Mouse (Mus musculus) lung, postnatal 0 days (tissue): Measurements from ENCODE around the gene Grik3. TPM values are rescaled to one million over a fixed set of nuclear protein-coding genes. Genes with fewer than 3 reads are reported as not detected.

Source experiments
- ATAC-seq: fragments of 200-750 bp; cut with Nextera tagmentation; 2 replicates; pipeline ENCODE4 v1.8.0; 2017; ENCODE audit warnings: moderate library complexity
- DNase-seq: peaks from one replicate; pipeline ENCODE4 v3.0.0-alpha.2; 2016; ENCODE audit warnings: low spot score
- H3K27ac ChIP-seq: fragments of 300-500 bp; sonication (generic); 2 replicates; pipeline ENCODE4 v1.5.1; 2014; ENCODE audit warnings: antibody characterized with exemption, mild to moderate bottlenecking, low read length, mixed read lengths
- H3K27me3 ChIP-seq: fragments of 300-500 bp; sonication (generic); replicated peaks from 2 replicates; pipeline ENCODE4 v1.6.1; 2014; ENCODE audit warnings: low read length, mixed read lengths; ENCODE audit not compliant: insufficient read depth
- H3K36me3 ChIP-seq: fragments of 300-500 bp; sonication (generic); 2 replicates; pipeline ENCODE4 v1.6.1; 2014; ENCODE audit warnings: low read length, mixed read lengths; ENCODE audit not compliant: insufficient read depth
- H3K4me1 ChIP-seq: fragments of 300-500 bp; sonication (generic); 2 replicates; pipeline ENCODE4 v1.6.1; 2014; ENCODE audit warnings: antibody characterized with exemption, low read depth, low read length, mixed read lengths; ENCODE audit not compliant: insufficient read depth
- H3K4me2 ChIP-seq: fragments of 300-500 bp; sonication (generic); replicated peaks from 2 replicates; pipeline ENCODE4 v1.6.1; 2014; ENCODE audit warnings: low read depth, mild to moderate bottlenecking, low read length, moderate library complexity, mixed read lengths
- H3K4me3 ChIP-seq: fragments of 300-500 bp; sonication (generic); 2 replicates; pipeline ENCODE4 v1.5.1; 2014; ENCODE audit warnings: low read depth, low read length
- H3K9ac ChIP-seq: fragments of 300-500 bp; sonication (generic); replicated peaks from 2 replicates; pipeline ENCODE4 v1.6.1; 2014; ENCODE audit warnings: low read depth, mild to moderate bottlenecking
- H3K9me3 ChIP-seq: fragments of 300-500 bp; sonication (generic); 2 replicates; pipeline ENCODE4 v1.6.1; 2016; ENCODE audit warnings: low read length, mixed read lengths
- CTCF ChIP-seq: IDR thresholded peaks from 2 replicates; pipeline ENCODE4 v1.5.1; 2016; ENCODE audit warnings: antibody characterized with exemption, mild to moderate bottlenecking
- EP300 ChIP-seq: IDR thresholded peaks from 2 replicates; pipeline ENCODE4 v1.6.1; 2016; ENCODE audit warnings: antibody characterized with exemption, mild to moderate bottlenecking, control low read depth
- WGBS: fragments of 180-500 bp; shearing (Covaris S2); extraction: QIAGEN DNeasy Blood & Tissue Kit; methylation state at CpG from one replicate; pipeline ENCODE4 v1.1.7; 2014; 5-methylcytosine and 5-hydroxymethylcytosine counted together
- polyA plus RNA-seq: library from polyadenylated mRNA; unstranded; fragments of >200 nt; fragmentation: Nextera tagmentation; extraction: Ambion mirVana; gene quantifications from 2 replicates; pipeline ENCODE4 v1.2.1, GENCODE M21; 2015

Grik3 gene
- polyA plus RNA-seq, 1 experiment from 2014 or later, result not detected

DNA sequence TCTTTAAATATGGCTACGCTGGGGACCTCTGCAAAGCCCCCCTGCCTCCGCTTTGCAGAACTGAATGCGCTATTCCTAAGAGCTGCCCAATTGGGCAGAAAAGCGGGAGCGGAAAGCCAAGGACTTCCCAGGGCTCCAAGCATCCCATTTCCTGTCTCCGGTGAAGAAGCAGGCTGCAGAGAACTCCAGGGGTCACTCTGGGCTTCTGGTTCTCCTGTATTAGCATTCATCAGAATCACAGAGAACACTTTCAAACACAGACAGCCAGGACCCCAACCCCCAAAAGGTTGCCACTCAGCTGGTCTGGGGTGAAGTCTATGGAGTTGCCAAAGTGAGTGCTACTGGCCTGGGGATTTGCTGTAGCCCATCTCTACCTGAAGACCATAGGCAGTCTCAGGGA lies 8.4 kb downstream of the Grik3 start:
- Histone ChIP-seq H3K4me3 (no peak overlapping the region), H3K27ac (no peak overlapping the region), H3K36me3 (no peaks in the 10 kb centered on the region), H3K4me1 (no peaks in the 10 kb centered on the region), H3K27me3 (peaks cover 6% of the 10 kb centered on the region; the same call in 1 of the 2 replicates), H3K9ac (no peak overlapping the region), H3K9me3 (no peaks in the 10 kb centered on the region), H3K4me2 (no peak overlapping the region)
- 21% methylated on average over 6 of the region's 6 CpGs for WGBS
- ATAC-seq, result no peak
- DNase-seq, result no peak
- TF ChIP-seq EP300 (no peak), CTCF (no peak)

DNA sequence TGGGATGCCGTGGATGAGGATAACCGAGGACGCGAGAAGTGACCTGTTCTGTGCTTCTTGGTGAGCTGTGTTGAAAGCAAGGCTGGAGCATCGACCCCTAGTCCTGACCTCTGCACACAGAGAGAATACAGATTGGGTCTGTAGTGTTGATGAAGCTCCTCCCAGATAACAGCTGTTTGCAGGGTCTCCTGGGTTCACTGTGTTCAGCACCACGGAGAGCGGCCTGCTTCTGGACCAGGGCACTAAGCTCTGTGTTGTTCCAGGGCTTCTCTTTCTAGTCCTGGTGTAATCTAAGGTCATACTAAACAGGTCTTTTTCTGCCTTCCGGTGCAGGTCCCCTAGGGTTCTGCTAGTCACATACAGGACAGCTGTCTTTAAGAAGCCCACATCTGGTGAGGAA lies 12.4 kb downstream of the Grik3 start:
- H3K27me3 ChIP-seq, result no peaks in the 10 kb centered on the region
- H3K27ac ChIP-seq, result no peak overlapping the region
- no peak overlapping the region for H3K4me3 ChIP-seq
- no peak overlapping the region for H3K9ac ChIP-seq
- no peak for TF ChIP-seq EP300
- no peak for TF ChIP-seq CTCF
- WGBS, result 51% methylated on average over 8 of the region's 8 CpGs
- H3K4me1 ChIP-seq, result no peaks in the 10 kb centered on the region
- H3K9me3 ChIP-seq, result no peaks in the 10 kb centered on the region
- H3K36me3 ChIP-seq, result no peaks in the 10 kb centered on the region
- DNase-seq, result no peak
- no peak for ATAC-seq
- no peak overlapping the region for H3K4me2 ChIP-seq

DNA sequence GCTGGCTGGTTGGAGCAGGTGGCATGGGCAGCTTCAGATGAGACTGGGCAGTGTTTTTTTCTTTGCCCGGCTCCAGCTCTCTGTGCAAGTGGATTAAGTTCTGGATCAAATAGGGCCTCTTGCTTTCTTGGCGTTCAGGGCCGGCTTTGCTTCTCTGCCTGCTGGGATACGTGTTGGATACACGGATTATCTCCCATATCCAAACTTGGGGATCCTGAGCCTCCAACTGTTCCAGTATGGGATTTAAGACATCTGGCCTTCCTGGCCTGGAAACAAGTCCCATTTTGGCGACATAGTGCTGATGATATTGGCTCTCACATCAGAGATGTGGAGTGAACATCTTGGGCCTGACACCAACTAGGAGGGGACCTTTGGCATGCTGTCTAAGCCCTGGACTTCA lies 21.9 kb downstream of the Grik3 start:
- H3K9ac ChIP-seq, result no peak overlapping the region
- DNase-seq, result no peak
- no peak overlapping the region for H3K27ac ChIP-seq
- H3K4me1 ChIP-seq, result no peaks in the 10 kb centered on the region
- no peaks in the 10 kb centered on the region for H3K9me3 ChIP-seq
- TF ChIP-seq EP300 (no peak), CTCF (no peak)
- no peak overlapping the region for H3K4me2 ChIP-seq
- no peaks in the 10 kb centered on the region for H3K27me3 ChIP-seq
- no peak for ATAC-seq
- H3K4me3 ChIP-seq, result no peak overlapping the region
- no peaks in the 10 kb centered on the region for H3K36me3 ChIP-seq
- WGBS, result 72% methylated on average over 6 of the region's 6 CpGs

- H3K4me3 ChIP-seq, result no peak overlapping the region
- no peaks in the 10 kb centered on the region for H3K4me1 ChIP-seq
- H3K27me3 ChIP-seq, result no peaks in the 10 kb centered on the region
- ATAC-seq (no peak), DNase-seq (no peak)
- no peaks in the 10 kb centered on the region for H3K36me3 ChIP-seq
- no peak for TF ChIP-seq EP300
- no peak for TF ChIP-seq CTCF
- H3K9ac ChIP-seq, result no peak overlapping the region
- no peaks in the 10 kb centered on the region for H3K9me3 ChIP-seq
- WGBS, result 54% methylated on average over 13 of the region's 13 CpGs
- H3K27ac ChIP-seq, result no peak overlapping the region
- no peak overlapping the region for H3K4me2 ChIP-seq
These were observed 25.1 kb downstream of the Grik3 start for GRCm38 (mm10) chr4:125515646-125516045.

DNA sequence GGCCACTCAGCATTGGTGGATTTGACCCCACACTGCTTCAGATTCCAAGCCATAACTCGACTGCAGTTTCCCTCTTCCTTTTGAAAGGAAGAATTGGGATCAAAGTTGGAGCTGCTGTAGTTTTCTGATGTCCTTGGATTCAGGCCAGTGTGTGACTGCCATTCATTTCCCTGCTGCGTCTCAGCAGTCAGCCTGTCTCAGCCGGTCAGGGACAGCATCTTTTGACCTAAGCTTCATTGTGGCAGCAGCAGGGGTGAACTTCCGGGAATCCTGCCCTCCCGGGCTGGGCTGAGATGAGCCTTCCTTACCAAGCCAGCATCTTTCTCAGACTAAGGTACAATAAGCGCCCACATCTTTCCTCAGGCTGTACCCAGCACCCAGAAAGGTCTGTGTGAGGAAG lies 26.1 kb downstream of the Grik3 start:
- H3K27me3 ChIP-seq, result no peaks in the 10 kb centered on the region
- ATAC-seq, result no peak
- no peaks in the 10 kb centered on the region for H3K4me1 ChIP-seq
- no peaks in the 10 kb centered on the region for H3K36me3 ChIP-seq
- TF ChIP-seq EP300 (no peak), CTCF (no peak)
- H3K4me2 ChIP-seq, result no peak overlapping the region
- no peak overlapping the region for H3K4me3 ChIP-seq
- WGBS, result 55% methylated on average over 6 of the region's 6 CpGs
- no peak for DNase-seq
- no peak overlapping the region for H3K27ac ChIP-seq
- H3K9me3 ChIP-seq, result no peaks in the 10 kb centered on the region
- no peak overlapping the region for H3K9ac ChIP-seq

DNA sequence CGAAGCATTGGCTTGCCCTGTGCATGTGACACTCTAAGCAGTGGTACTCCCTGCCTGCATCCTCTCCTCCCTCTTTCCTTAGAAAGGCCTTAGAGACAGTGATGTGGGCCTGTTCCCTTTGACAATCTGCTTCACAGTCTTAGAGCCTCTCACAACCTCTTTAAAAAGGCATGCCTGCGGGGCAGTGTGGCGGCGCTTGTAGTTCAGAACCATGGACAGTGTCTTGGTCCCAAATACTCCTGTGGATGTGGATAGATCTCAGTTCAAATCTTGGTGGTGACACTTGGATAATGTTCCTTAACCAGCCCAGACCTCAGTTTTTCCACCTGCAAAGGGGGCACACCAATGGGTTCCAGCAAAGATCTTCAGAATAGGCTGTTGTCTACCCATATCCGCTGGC lies 28.4 kb downstream of the Grik3 start:
- ATAC-seq (no peak), DNase-seq (no peak)
- 74% methylated on average over 5 of the region's 5 CpGs for WGBS
- H3K4me1 ChIP-seq, result no peaks in the 10 kb centered on the region
- H3K4me2 ChIP-seq, result no peak overlapping the region
- no peaks in the 10 kb centered on the region for H3K9me3 ChIP-seq
- H3K27ac ChIP-seq, result no peak overlapping the region
- no peaks in the 10 kb centered on the region for H3K36me3 ChIP-seq
- H3K4me3 ChIP-seq, result no peak overlapping the region
- H3K9ac ChIP-seq, result no peak overlapping the region
- H3K27me3 ChIP-seq, result no peaks in the 10 kb centered on the region
- TF ChIP-seq CTCF (no peak), EP300 (no peak)

DNA sequence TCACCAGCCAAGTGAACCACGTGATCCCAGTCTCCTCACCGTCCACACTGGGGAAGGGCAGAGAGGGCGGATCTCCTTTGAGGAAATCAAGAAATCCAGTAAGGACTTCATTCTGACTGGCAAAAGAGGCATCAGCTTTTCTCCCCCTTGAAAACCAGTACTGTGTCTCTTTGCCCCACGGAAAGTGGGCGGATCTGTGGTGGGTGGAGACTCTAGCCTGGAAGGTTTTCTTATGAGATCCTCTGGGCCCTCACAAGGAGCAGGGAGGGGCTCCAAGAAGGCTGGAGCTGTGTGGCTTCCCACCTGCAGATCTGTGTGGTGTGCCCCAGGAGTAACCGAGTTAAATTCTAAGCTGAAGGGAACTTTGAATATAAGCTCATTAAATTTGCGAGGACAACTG lies 32.4 kb downstream of the Grik3 start:
- no peak overlapping the region for H3K4me2 ChIP-seq
- no peak overlapping the region for H3K27ac ChIP-seq
- no peaks in the 10 kb centered on the region for H3K27me3 ChIP-seq
- no peaks in the 10 kb centered on the region for H3K9me3 ChIP-seq
- DNase-seq (no peak), ATAC-seq (no peak)
- no peak overlapping the region for H3K9ac ChIP-seq
- TF ChIP-seq EP300 (no peak), CTCF (no peak)
- H3K4me1 ChIP-seq, result no peaks in the 10 kb centered on the region
- no peaks in the 10 kb centered on the region for H3K36me3 ChIP-seq
- no peak overlapping the region for H3K4me3 ChIP-seq
- 61% methylated on average over 7 of the region's 7 CpGs for WGBS
